Mouse (Mus musculus) embryo, embryonic 11.5 days (tissue): ENCODE data around the gene Rxfp4.
A peak's percentile ranks its signal among the peaks of the same experiment; 100 is the strongest.

Experiments used
- DNase-seq: peaks from one replicate; pipeline ENCODE4 v3.0.0-alpha.2; 2012; ENCODE audit warnings: low read depth, low spot score

Rxfp4 gene

DNA sequence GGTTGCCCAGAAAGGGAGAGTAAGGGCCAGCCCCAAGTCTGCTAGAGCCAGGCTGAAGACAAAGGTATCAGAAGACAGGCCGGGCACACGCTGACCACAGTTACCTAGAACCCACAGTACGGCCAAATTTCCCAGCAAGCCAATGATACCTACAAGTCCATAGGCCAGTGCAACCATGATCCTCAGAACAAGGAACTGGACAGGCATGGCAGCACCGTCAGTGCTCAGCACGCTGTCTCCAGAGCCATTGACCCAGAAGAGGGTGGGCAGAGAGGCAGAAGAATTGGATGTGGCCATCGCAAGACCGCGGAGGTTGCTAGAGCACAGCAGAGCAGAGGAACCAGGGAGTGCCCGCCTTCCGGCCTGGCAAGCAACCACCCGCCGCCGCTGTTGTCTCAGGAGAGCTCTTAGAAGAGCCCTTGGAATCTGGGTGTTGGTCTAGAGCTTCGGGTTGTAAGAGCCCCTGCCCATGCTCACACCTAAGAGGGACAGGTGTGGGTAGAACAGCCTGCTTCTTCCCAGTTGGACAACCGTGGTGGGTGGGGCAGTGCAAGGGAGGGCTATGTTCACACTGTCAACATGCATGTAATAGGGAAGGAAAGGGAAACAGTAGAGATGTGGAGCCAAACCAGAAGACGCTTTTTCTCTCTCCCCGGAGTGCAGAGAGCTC, at the start of gene Rxfp4:
Gene Rxfp4 (minus strand): TSS at position 297 of the 670 bp plus-strand sequence.
- no peak for DNase-seq

DNA sequence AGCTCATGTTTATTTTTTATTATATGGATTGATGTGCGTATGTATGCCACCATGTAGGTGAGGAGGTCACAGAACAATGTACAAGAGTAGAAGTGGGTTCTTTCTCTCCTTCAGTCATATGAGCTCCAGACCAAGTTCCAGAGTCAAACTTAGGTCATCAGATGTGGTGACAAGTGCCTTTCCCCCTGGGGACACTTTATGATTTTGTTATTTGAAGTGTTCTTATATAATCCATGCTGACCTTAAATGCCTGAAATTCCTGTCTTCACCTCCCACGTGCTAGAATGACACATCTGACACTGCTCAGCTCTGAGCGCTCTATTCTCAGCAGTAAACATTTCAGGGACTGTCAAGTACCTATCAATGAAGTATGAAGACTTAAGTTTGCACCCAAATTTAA, 48.3 kb upstream of the Rxfp4 start:
- no peak for DNase-seq

DNA sequence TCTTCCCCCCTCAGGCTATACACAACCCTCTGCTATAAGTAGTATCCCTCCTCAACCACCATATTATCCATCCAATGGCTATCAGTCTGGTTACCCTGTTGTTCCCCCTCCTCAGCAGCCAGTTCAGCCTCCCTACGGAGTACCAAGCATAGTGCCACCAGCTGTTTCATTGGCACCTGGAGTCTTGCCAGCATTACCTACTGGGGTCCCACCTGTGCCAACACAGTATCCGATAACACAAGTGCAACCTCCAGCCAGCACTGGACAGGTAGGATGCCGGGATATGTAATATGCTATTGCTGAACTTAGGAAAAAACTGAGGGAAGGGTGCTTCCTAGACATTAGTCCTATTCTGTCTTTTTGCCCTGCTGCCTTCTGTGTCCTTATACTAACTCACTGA, 47.3 kb upstream of the Rxfp4 start:
- no peak for DNase-seq

DNA sequence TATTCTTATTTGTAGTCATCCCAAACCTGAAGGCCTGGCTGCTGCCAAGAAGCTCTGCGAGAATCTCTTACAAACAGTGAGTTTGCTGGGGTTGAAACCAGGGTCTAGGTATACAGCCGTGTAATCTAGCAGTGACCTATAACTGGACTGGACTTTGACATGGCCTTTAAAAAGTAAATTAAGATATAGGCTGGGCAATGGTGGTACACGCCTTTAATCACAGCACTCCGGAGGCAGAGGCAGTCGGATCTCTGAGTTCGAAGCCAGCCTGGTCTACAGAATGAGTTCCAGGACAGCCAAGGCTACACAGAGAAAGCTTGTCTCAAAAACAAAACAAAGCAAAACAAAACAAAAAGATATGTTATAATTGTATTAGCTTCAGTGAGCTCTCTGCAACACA, 45.9 kb upstream of the Rxfp4 start:
- no peak for DNase-seq

DNA sequence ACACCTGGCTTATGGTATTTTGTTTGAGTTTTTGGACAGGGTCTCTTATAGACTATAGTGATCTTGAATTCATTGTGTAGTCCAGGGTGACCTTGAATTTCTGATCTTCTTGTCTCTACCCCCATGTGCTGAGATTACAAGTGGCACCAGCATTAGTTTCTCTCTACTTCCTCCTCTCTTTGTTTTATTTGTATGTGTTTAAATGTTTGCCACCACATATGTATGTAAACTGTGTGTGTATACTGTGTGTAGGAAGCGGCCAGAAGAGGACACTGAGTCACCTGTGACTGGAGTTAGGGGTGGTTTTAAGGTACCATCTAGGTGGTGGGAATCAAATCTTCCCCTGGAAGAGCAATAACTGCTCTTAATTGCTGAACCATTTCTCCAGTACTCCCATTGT, 45.1 kb upstream of the Rxfp4 start:
- DNase-seq: no peak

DNA sequence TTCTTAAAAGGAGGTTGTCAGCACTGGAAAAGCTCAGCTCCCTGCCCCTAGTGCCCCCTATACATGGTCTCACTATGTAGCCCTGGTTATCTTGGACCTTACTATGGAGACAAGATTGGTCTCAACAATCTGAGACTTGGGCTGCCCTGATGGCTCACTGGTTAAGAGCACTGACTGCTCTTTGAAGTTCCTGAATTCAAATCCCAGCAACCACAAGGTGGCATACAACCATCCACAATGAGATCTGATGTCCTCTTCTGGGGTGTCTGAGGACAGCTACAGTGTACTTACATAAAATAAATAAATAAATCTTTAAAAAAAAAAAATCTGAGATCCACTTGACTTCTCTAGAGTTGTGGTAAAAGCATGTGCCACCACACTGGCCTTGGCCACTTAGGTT, 42.6 kb upstream of the Rxfp4 start:
- no peak for DNase-seq

DNA sequence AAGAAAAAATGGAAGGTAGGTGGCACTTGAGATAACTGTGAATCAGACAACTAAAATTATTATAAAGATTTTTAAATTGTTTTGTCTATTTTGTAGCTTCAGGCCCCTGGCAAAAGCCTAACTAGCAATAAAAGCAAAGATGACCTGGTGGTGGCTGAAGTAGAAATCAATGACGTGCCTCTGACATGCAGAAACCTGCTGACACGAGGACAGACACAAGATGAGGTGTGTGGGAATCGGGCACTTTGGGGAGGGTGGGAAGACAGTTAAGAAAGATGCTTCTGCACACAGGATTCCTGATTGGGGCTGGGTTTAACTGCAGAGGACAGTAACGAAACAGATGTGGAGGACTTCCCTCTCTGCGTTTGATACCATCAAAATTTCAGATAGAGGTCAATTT, 36.1 kb upstream of the Rxfp4 start:
- no peak for DNase-seq

DNA sequence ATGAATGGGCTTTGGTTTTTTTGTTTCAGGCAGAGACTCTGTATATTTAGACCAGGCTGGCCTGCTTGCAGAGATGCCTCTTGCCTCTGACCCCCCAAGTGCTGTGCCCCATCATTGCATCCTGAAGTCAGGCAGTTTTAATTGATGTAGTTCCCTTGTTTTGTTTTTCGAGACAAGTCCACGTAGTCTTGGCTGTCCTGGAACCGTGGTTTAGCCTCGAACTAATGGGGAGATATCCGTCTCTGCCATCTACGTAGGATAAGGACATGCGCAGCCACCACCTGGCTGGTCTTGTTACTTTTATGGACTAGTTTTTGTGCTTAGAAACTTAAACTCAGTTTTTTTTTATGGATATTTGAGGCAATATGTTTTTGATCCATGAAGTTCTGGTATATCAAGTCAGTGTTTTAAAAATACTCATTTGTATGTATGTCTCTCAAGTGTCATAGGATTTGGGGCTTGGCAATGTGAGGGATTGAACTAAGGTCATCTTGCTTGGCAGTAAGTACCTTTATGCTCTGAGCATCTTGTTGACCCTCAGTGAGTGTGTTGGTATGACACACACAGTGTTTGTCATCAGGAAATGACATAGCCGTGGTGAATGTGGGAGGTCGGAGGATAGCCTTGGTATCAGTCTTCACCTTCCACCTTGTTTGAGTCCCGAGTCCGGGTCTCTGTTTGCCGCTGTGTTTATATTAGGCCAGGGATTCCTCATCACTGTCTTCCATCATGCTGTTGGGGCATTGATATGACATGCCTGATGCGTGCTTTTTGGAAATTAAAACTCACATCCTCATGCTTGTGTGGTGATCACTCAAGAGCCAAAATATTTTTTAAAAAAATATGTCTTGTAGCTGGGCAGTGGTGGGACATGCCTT, 34.0 kb upstream of the Rxfp4 start:
- no peak for DNase-seq

DNA sequence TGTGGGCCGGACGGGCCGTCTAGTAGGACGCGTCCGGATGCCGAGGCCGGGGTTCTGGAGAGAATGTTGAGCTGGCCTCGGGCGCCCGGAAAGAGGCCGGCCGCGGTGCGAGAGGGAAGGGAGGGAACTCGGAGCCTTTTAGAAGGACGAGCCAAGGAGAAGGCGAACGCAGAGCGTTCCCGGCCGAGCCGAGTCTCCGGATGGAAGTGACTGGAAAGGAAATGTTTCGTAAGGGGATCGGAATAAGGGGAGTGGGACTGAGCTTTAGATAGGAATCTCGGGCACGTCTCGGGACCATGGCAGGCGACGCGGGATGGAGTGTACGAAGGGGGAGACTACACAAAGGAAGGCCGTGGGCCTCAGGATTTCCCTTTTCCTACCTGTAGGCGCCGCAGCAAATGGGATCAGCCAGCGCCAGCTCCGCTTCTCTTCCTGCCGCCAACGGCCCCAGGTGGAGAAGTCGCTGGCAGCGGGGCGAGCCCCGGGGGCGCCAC, 33.1 kb upstream of the Rxfp4 start:
- DNase-seq: peak; percentile 41

DNA sequence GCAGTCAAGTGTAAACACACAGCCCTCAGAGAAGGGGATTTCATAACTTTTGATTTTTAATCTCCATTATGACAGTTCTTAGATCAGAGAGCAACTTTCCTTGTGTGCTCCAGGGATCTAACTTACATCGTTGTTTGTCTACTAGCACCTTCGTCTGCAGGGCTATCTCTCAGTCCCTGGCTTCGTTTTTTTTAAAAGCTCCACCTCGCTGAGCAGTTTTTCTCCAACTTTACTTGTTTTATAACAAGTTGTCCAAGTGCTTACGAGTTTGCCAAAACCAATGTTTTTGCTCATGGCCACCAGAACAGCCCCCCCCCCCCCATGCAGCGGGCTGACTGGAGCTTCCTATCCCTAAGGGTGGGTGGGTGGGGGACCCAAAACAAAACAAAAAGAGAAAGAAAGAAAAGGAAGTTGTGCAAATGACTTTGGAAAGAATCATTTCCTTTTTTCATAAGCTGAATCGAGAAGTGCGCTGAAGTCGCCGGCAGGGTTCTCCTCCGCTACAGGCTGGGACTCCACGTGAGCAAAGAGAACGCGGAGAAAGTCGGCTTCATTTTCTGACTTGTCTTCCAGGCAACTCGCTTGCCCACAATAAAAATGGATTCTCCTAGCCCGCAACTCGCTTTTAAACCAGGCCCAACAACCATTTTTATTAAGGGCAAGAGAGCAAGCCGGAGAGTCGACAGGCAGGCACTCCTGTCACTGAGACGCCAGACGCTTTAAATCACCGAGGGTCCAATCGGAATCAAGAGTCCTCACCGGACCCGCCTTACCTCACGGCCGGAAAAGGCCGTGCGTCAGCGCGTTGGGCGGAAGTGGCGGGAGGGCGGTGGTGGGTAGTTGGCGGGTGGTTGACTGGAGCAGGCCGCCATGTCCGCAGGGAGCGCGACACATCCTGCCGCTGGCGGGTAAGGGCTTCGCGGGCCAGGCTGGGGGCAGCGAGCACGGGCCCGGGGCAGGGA, 32.3 kb upstream of the Rxfp4 start, which contains the start of gene Khdc4:
Gene Khdc4 (plus strand): TSS at position 824 of the 962 bp plus-strand sequence.
- peak; percentile 98 for DNase-seq

DNA sequence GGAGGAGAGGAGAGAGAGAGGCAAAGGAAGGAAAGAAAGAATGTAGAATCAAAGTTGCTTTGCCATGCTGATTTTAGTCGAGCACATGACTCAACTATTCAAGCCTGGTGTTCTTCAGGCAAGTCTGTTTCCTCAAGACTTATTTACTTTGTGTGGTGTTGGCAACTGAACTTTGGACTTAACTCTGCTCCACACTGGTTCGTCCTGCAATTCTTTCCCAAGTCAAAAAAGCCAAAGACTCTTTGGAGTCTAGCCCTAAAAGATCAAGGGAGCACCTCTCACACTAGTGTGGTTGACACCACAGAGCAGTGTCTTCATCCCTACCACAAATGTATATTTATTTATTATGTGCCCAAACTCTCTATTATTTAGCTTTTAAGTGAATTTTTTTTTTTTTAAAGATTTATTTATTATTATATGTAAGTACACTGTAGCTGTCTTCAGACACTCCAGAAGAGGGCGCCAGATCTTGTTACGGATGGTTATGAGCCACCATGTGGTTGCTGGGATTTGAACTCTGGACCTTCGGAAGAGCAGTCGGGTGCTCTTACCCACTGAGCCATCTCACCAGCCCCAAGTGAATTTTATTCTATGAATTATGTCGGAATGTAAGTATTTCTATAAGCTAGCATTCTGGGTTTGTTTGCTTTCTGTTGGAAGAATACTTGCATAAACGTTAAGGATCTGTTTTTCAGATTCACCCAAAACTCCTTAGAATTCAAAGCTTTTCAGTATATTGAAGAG, 31.5 kb upstream of the Rxfp4 start:
- no peak for DNase-seq

DNA sequence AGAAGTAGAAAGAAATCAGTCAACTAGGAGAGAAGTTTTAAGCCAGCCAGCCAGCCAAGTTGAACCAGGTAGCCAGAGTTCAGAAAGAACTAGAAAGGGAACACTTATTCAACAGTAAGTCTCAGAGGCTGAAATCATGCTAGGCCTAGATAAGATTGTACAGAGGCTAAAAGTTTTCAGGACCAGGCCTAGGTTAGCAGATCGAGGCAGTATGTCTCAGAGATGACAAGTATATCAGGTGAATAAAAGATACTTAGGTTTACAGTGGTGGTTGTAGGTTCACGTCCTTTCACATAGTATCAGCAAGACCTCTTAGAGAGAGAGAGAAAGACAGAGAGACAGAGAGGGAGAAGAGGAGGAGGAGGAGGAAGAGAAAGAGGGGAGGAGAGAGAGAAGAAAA, 30.9 kb upstream of the Rxfp4 start:
- no peak for DNase-seq

DNA sequence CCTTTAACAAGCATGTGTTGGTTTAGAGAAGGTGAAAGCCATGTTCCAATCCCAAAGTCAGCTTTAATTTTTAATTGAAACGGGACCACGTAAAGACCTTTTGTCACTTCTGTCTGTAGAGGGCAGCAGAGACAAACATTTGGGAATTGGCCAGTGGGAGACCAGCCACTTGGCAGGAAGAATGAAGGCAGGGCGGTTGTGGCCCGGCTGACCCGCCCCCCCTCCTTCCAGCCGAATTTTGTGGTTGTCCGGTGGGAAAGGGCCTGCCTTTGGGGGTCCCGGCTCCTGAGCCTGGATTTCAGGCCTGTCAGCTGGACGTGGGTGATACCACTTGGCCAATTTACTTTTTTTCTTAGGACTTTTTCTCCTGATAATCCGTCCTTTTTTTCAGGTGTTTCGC, 24.5 kb upstream of the Rxfp4 start:
- peak; percentile 80 for DNase-seq

DNA sequence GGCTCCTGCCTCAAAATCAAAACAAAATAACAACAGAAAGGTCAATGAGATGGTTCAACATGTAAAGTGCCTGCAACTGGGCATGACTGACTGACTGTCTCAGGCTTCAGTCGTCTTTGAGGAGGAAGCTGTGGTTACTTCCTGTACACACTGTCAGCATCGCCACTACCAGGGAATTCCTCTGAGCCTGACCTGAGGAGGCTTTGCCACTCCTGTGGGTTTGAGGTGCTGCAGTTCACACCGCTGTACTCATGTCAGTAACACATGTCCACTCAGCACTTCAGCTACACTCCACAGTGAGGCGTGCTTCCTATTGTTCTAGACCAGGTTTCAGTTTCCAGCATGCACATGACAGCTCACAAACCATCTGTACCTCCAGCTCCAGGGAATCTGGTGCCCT, 11.2 kb upstream of the Rxfp4 start:
- DNase-seq: no peak

DNA sequence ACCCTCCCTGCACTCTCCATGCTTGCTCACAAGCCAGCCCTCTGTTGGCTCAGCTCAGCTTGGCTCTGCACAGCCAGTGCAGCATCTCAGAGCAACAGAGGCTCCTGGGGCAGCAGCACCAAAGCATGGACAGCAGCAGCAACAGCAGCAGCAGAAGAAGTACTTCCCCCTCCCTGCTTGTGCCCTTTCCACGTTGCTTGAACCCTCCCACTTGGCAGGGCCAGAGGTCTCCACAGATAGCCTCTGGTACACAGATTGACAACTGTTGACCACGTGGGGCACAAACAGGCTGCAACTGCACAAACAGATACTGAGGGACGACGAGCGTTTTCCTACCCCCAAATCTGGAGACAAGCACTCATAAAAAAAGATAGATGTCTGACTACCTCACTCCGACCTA, 6.9 kb upstream of the Rxfp4 start:
- DNase-seq: no peak

DNA sequence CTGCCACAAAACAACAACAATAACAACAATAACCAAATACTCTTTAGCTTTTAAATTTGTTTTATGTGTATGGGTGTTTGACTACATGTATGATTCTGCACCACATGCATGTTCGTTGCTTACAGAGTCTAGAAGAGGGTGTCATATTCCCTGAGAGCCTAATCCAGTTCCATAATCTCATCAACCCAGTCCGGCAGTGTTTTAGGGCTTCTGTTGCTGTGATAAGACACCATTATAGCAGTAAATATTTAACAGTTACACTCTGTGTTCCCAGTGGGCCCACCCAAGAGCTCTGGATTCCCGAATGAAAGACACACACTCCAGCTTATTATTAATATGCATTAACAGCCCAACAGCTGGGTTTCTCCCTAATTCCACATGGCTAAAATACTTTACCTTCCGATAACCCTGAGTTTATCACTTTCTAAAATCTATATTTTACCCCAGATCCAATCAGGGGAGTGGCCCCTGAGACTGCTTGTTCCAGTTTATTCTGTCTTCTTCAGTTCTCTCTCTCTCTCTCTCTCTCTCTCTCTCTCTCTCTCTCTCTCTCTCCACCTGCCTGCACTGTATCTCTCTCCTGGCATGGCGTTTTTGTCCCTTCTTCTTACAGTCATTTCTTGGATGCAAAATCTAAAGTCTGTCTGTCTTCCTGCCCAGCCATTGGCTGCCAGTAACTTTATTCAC, 5.6 kb upstream of the Rxfp4 start:
- no peak for DNase-seq

DNA sequence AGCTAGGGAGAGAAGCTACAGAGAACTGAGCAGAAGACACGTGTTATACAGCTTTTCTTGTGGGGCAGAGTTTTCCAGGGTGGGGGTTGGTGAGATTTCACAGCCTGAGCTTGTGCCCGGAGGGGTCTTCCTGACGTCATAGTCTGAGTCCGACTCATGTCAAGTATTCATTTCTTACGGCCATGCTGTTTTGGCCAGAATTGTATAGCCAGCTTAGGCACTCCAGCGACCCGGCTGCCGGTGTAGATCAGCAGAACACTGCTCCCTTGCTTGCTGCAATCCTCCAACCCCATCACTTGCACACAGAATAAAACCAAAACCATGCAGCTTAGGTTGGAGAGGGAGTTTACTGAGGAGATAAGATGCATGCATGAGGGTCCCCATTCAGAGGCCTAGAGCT, 2.7 kb upstream of the Rxfp4 start:
- DNase-seq: no peak

DNA sequence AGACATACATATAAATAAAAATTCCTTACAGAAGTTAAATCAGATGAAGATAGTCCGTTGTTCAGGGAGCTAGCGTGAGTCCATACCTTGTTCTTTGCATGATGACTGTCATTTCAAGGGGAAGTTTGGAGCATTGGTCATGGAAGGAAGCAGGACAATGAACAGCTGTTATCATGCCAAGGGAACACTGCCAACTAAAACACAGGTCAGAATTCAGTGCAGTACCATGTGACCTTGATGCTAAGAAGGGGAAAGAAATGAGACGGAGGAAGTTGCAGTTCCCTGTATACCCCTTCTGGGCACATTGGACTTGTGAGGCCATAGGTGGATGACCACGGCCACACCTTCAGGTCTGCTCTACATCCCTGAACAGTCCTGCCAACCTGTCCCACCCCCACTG, 1.7 kb upstream of the Rxfp4 start:
- no peak for DNase-seq

DNA sequence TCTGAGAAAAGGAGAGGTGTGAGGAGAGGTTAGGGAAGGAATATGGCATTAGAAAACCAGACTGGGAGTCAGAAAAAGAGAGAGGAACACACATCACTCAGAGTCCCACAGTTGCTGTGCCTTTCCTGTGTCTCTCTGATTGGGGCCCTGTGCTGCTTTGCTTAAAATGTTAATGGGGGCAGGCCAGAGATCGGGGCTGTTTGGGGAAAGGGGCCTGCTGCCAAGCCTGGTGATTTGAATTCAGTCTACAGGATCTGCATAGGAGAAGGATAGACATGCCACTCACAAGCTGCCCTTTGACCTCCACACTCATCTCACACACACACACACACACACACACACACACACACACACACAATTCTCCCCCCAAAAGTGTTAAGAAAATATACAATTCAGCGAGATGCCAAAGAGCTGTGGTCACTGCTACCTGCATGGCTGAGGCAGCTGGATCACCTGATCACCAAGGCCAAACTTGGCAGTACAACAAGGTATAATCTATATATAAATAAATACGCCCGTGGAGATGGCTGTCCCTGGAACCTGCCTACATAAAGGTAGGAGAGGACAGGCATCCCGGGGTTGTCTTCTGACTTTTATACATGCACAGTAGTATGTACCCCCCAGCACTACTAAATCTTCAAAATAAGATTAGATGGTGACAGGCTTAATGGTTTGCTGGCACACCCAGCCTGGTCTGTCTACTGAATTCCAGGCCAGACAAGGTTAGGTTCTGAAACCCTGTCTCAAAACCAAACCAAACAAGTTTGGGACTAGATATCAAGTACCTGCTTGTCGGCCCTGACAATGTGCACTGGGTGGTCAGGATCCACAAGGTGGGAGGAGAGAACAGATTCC, 801 bp upstream of the Rxfp4 start:
- no peak for DNase-seq
